Mouse (Mus musculus) testis, adult 2 months (tissue): Measurements from ENCODE around the gene Tbcb. TPM values are rescaled to one million over a fixed set of nuclear protein-coding genes. Genes with fewer than 3 reads are reported as not detected.

Experiments
- H3K27ac ChIP-seq: fragments of 200-500 bp; 2 replicates; pipeline ENCODE4 v1.5.1; 2012; ENCODE audit warnings: low read depth, low read length; ENCODE audit not compliant: control insufficient read depth, insufficient read depth
- H3K27me3 ChIP-seq: fragments of 200-500 bp; 2 replicates; pipeline ENCODE4 v1.6.1; 2012; ENCODE audit warnings: mild to moderate bottlenecking, low read length, moderate library complexity; ENCODE audit not compliant: control insufficient read depth, insufficient read depth
- H3K36me3 ChIP-seq: fragments of 200-500 bp; 2 replicates; pipeline ENCODE4 v1.6.1; 2012; ENCODE audit warnings: mild to moderate bottlenecking, low read length; ENCODE audit not compliant: control insufficient read depth, insufficient read depth
- H3K4me1 ChIP-seq: fragments of 200-500 bp; 2 replicates; pipeline ENCODE4 v1.6.1; 2012; ENCODE audit warnings: low read length; ENCODE audit not compliant: control insufficient read depth, insufficient read depth
- H3K4me3 ChIP-seq: fragments of 200-500 bp; 2 replicates; pipeline ENCODE4 v1.5.1; 2012; ENCODE audit warnings: low read depth, mild to moderate bottlenecking, low read length, moderate library complexity, mixed read lengths; ENCODE audit not compliant: control insufficient read depth
- CTCF ChIP-seq: fragments of 200-500 bp; IDR thresholded peaks from 2 replicates; pipeline ENCODE4 v1.5.1; 2012; ENCODE audit warnings: low read depth, mild to moderate bottlenecking, inconsistent platforms, low read length, moderate library complexity; ENCODE audit not compliant: control insufficient read depth, insufficient read depth, insufficient replicate concordance
- POLR2A ChIP-seq: fragments of 200-500 bp; IDR thresholded peaks from 2 replicates; pipeline ENCODE4 v1.6.1; 2012; ENCODE audit warnings: low read depth, mild to moderate bottlenecking, inconsistent platforms, low read length, moderate library complexity; ENCODE audit not compliant: control insufficient read depth
- polyA plus RNA-seq: library from polyadenylated mRNA; depleted of rRNA; stranded (reverse); fragments of >200 nt; gene quantifications from 2 replicates; pipeline ENCODE4 v1.2.3, GENCODE M21; 2012

Gene Tbcb
- polyA plus RNA-seq, 1 experiment: 66.2 TPM

GRCm38 (mm10) chr7:30235625-30236024 lies 3.6 kb upstream of the Tbcb start, which contains the start of gene Ovol3:
Gene Ovol3 (minus strand): TSS chr7:30235725.
- Histone ChIP-seq H3K27ac (no peak within 1 kb of the TSS), H3K4me1 (peaks cover 14% of the 10 kb centered on the region), H3K36me3 (no peaks in the 10 kb centered on the region), H3K27me3 (no peaks in the 10 kb centered on the region), H3K4me3 (no peak within 1 kb of the TSS)
- TF ChIP-seq CTCF (no peak), POLR2A (no peak)

- Histone ChIP-seq H3K27me3 (no peaks in the 10 kb centered on the region), H3K36me3 (no peaks in the 10 kb centered on the region), H3K27ac (no peak overlapping the region), H3K4me1 (peaks cover 14% of the 10 kb centered on the region), H3K4me3 (no peak overlapping the region)
- TF ChIP-seq POLR2A: no peak
- no peak for TF ChIP-seq CTCF
Measured at GRCm38 (mm10) chr7:30235091-30235490, 3.0 kb upstream of the Tbcb start.

DNA sequence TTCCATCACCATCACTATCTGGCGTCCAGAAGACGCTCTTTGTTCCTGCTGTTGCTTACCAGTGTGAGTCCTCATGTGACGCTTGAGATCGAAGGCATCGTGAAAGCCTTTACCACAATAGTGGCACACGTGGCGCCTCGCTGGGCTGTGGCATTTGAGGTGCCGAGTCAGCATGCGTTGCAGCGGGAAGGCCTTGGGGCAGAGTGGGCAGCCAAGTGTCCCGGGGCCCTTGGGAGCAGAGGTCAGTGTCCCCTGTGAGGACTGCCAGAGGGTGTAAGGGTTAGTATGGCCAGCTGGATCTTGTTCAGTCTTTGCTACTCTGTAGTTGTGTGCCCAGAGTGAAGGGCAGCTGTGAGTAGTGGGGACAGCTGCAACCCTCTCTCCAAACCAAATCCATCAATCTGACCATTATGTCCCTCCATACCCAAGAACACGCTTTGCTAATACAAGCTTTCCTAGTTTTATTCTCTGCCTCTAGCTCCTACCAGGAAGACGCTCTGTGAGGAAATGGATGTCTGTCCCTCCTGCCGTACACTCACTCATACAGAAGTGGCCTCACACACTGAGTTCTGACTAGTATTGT lies 2.3 kb upstream of the Tbcb start:
- no peaks in the 10 kb centered on the region for H3K36me3 ChIP-seq
- peaks cover 14% of the 10 kb centered on the region for H3K4me1 ChIP-seq
- no peak for TF ChIP-seq CTCF
- no peak for TF ChIP-seq POLR2A
- H3K27me3 ChIP-seq: no peaks in the 10 kb centered on the region
- H3K27ac ChIP-seq: no peak overlapping the region
- H3K4me3 ChIP-seq: no peak overlapping the region

DNA sequence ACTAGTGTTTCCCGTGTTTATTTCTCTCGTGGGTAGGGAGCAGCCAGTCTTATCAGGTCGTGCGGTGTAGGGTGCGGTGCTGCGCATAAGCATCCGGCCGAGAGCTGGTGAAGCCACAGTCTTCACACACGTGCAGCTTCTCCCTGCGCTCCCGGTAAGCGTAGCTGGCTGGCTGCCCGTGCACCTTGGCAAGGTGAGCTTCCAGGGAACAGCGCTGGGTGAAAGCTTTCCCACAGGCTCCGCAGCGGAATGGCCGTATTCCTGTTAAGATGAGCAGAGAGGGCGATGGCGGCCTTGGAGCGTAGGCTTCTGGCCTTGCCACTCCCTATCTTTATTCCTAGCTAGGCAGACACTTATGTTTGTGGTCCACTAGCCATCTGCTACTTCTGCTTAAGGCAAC lies 1.3 kb upstream of the Tbcb start:
- TF ChIP-seq CTCF (no peak), POLR2A (no peak)
- H3K4me3 ChIP-seq: peak overlapping the region; percentile 97
- H3K36me3 ChIP-seq: no peaks in the 10 kb centered on the region
- H3K27me3 ChIP-seq: no peaks in the 10 kb centered on the region
- peak overlapping the region; percentile 5; the same call in 1 of the 2 replicates for H3K27ac ChIP-seq
- H3K4me1 ChIP-seq: peaks cover 14% of the 10 kb centered on the region

GRCm38 (mm10) chr7:30232631-30233148 lies 618 bp upstream of the Tbcb start:
- Histone ChIP-seq H3K27ac (peak overlapping the region; percentile 93), H3K27me3 (no peaks in the 10 kb centered on the region), H3K4me3 (peak overlapping the region; percentile 97), H3K4me1 (peaks cover 14% of the 10 kb centered on the region), H3K36me3 (no peaks in the 10 kb centered on the region; the same call in 1 of the 2 replicates)
- TF ChIP-seq CTCF: peak; percentile 36; the same call in 1 of the 2 replicates
- no peak; the same call in 1 of the 2 replicates for TF ChIP-seq POLR2A

DNA sequence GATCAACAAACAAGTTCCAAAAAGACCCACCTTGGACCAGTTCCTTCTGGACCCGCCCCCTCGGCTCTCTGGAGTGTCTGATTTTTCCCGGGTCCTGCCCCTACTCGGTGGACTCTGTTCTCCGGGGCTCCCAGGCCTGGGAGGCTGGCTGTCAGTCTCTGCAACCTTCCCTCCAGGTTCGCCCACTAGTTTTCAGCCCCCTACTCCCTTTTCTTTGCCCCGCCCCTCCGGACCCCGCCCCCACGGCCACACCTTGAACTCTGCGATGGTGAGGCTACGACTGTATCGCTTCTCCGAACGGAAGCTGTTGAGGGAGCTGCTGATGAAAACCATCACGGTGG lies 774 bp downstream of the Tbcb start:
- Histone ChIP-seq H3K27me3 (no peaks in the 10 kb centered on the region), H3K4me1 (peaks cover 14% of the 10 kb centered on the region), H3K27ac (peak overlapping the region; percentile 79), H3K4me3 (peak overlapping the region; percentile 97), H3K36me3 (peaks cover 2% of the 10 kb centered on the region; the same call in 1 of the 2 replicates)
- TF ChIP-seq POLR2A (no peak), CTCF (no peak)

GRCm38 (mm10) chr7:30224206-30224605 lies 7.9 kb downstream of the Tbcb start:
- Histone ChIP-seq H3K27me3 (no peaks in the 10 kb centered on the region), H3K4me1 (peaks cover 5% of the 10 kb centered on the region), H3K4me3 (no peak overlapping the region), H3K36me3 (peaks cover 2% of the 10 kb centered on the region; the same call in 1 of the 2 replicates), H3K27ac (no peak overlapping the region)
- TF ChIP-seq CTCF: no peak
- TF ChIP-seq POLR2A: no peak

DNA sequence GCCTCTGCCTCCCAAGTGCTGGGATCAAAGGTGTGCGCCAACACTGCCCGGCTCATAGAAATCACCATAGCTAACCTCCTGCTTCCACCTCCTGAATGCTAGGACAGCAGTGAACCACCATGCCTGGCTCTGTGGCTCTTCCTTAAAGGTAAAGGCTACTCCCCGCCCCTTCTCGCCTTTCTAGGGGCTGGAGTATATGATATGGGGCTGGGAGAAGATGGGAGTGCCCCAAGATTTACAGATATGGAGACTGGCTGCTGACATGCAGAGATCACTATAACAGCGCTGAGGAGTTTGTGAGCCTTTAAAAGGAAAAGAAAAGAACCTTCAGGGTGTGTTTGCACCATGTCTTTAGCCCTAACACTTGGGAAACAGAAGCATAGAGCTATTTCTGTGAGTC lies 9.9 kb downstream of the Tbcb start:
- no peaks in the 10 kb centered on the region for H3K27me3 ChIP-seq
- TF ChIP-seq CTCF: no peak
- no peak for TF ChIP-seq POLR2A
- H3K36me3 ChIP-seq: peaks cover 2% of the 10 kb centered on the region; the same call in 1 of the 2 replicates
- no peak overlapping the region for H3K27ac ChIP-seq
- peaks cover 10% of the 10 kb centered on the region for H3K4me1 ChIP-seq
- H3K4me3 ChIP-seq: no peak overlapping the region
